Mouse (Mus musculus) embryonic facial prominence, embryonic 11.5 days (tissue): Measurements from ENCODE around the gene Tfdp1. TPM values are rescaled to one million over a fixed set of nuclear protein-coding genes. Genes with fewer than 3 reads are reported as not detected.
"Not testable (repeated sequence)": the region's sequence is repeated elsewhere in the genome, so short reads cannot be mapped to it uniquely, and the experiment has no call there.

Source experiments
- ATAC-seq: fragments of 200-750 bp; cut with Nextera tagmentation; replicated peaks from 2 replicates; pipeline ENCODE4 v1.8.0; 2017; ENCODE audit warnings: low read depth; ENCODE audit not compliant: insufficient number of reproducible peaks, low FRiP score, low TSS enrichment
- DNase-seq: peaks from one replicate; pipeline ENCODE4 v3.0.0-alpha.2; 2015; ENCODE audit warnings: low spot score
- H3K27ac ChIP-seq: fragments of 300-500 bp; sonication (generic); replicated peaks from 2 replicates; pipeline ENCODE4 v1.5.1; 2014; ENCODE audit warnings: mild to moderate bottlenecking, low read depth, low read length, control low read depth
- H3K27me3 ChIP-seq: fragments of 300-500 bp; sonication (generic); 2 replicates; pipeline ENCODE4 v1.6.1; 2014; ENCODE audit warnings: mild to moderate bottlenecking, low read length, moderate library complexity, mixed read lengths; ENCODE audit not compliant: control insufficient read depth, insufficient read depth
- H3K36me3 ChIP-seq: fragments of 300-500 bp; sonication (generic); replicated peaks from 2 replicates; pipeline ENCODE4 v1.6.1; 2014; ENCODE audit warnings: low read depth, mild to moderate bottlenecking, low read length, moderate library complexity, mixed read lengths; ENCODE audit not compliant: control insufficient read depth, insufficient read depth
- H3K4me1 ChIP-seq: fragments of 300-500 bp; sonication (generic); 2 replicates; pipeline ENCODE4 v1.6.1; 2014; ENCODE audit warnings: low read length, mixed read lengths; ENCODE audit not compliant: control insufficient read depth, insufficient read depth
- H3K4me2 ChIP-seq: fragments of 300-500 bp; sonication (generic); 2 replicates; pipeline ENCODE4 v1.6.1; 2014; ENCODE audit warnings: low read depth, mild to moderate bottlenecking, control low read depth, low read length, moderate library complexity
- H3K4me3 ChIP-seq: fragments of 300-500 bp; sonication (generic); 2 replicates; pipeline ENCODE4 v1.5.1; 2014; ENCODE audit warnings: low read depth, low read length, control low read depth
- H3K9ac ChIP-seq: fragments of 300-500 bp; sonication (generic); replicated peaks from 2 replicates; pipeline ENCODE4 v1.6.1; 2014; ENCODE audit warnings: mild to moderate bottlenecking, control low read depth, low read length
- H3K9me3 ChIP-seq: fragments of 300-500 bp; sonication (generic); replicated peaks from 2 replicates; pipeline ENCODE4 v1.6.1; 2016; ENCODE audit warnings: mild to moderate bottlenecking, low read length, inconsistent platforms, mixed read lengths; ENCODE audit not compliant: control insufficient read depth
- WGBS: fragments of 180-500 bp; shearing (Covaris S2); extraction: QIAGEN DNeasy Blood & Tissue Kit; methylation state at CpG from one replicate; pipeline ENCODE4 v1.1.7; 2014; 5-methylcytosine and 5-hydroxymethylcytosine counted together
- polyA plus RNA-seq: library from polyadenylated mRNA; unstranded; fragments of >200 nt; fragmentation: Nextera tagmentation; extraction: Ambion mirVana; gene quantifications from 2 replicates; pipeline ENCODE4 v1.2.1, GENCODE M21; 2014

Gene Tfdp1
- polyA plus RNA-seq, 1 experiment from 2014 or later: 237 TPM

GRCm38 (mm10) chr8:13306916-13307315 lies 31.6 kb upstream of the Tfdp1 start:
- no peak for ATAC-seq
- WGBS: 84% methylated on average over 9 of the region's 9 CpGs

GRCm38 (mm10) chr8:13314922-13315321 lies 23.6 kb upstream of the Tfdp1 start:
- Histone ChIP-seq H3K27ac (no peak overlapping the region), H3K36me3 (no peaks in the 10 kb centered on the region), H3K9ac (no peak overlapping the region), H3K4me3 (no peak overlapping the region), H3K9me3 (no peaks in the 10 kb centered on the region), H3K4me1 (no peaks in the 10 kb centered on the region), H3K4me2 (no peak overlapping the region), H3K27me3 (no peaks in the 10 kb centered on the region)
- DNase-seq (no peak), ATAC-seq (no peak)
- WGBS: 87% methylated on average over 3 of the region's 3 CpGs

More at GRCm38 (mm10) chr8:13306916-13307315, 31.6 kb upstream of the Tfdp1 start:
- peaks cover 3% of the 10 kb centered on the region for H3K36me3 ChIP-seq
- H3K4me3 ChIP-seq: no peak overlapping the region
- no peak for DNase-seq
- no peaks in the 10 kb centered on the region for H3K4me1 ChIP-seq
- H3K27me3 ChIP-seq: no peaks in the 10 kb centered on the region
- H3K9me3 ChIP-seq: no peaks in the 10 kb centered on the region; the same call in 1 of the 2 replicates
- H3K4me2 ChIP-seq: no peak overlapping the region
- H3K27ac ChIP-seq: no peak overlapping the region
- H3K9ac ChIP-seq: no peak overlapping the region

GRCm38 (mm10) chr8:13316671-13317070 lies 21.9 kb upstream of the Tfdp1 start:
- no peaks in the 10 kb centered on the region for H3K27me3 ChIP-seq
- DNase-seq (no peak), ATAC-seq (no peak)
- no peak overlapping the region for H3K4me2 ChIP-seq
- H3K9ac ChIP-seq: no peak overlapping the region
- H3K27ac ChIP-seq: no peak overlapping the region
- no peaks in the 10 kb centered on the region for H3K9me3 ChIP-seq
- H3K4me3 ChIP-seq: no peak overlapping the region
- no peaks in the 10 kb centered on the region; the same call in 1 of the 2 replicates for H3K36me3 ChIP-seq
- 94% methylated on average over 10 of the region's 10 CpGs for WGBS
- H3K4me1 ChIP-seq: no peaks in the 10 kb centered on the region

GRCm38 (mm10) chr8:13326598-13326997 lies 12.0 kb upstream of the Tfdp1 start:
- Histone ChIP-seq H3K27me3 (no peaks in the 10 kb centered on the region), H3K4me3 (no peak overlapping the region), H3K9me3 (no peaks in the 10 kb centered on the region), H3K36me3 (no peaks in the 10 kb centered on the region), H3K4me1 (no peaks in the 10 kb centered on the region), H3K9ac (no peak overlapping the region), H3K27ac (no peak overlapping the region), H3K4me2 (no peak overlapping the region)
- 38% methylated on average over 5 of the region's 5 CpGs for WGBS
- DNase-seq: peak; percentile 70
- no peak for ATAC-seq

- Histone ChIP-seq H3K27ac (no peak overlapping the region), H3K4me2 (no peak overlapping the region), H3K27me3 (no peaks in the 10 kb centered on the region), H3K9me3 (no peaks in the 10 kb centered on the region), H3K4me3 (no peak overlapping the region), H3K4me1 (no peaks in the 10 kb centered on the region), H3K9ac (no peak overlapping the region), H3K36me3 (no peaks in the 10 kb centered on the region)
- ATAC-seq: no peak
- no peak for DNase-seq
- 29% methylated on average over 1 of the region's 1 CpGs for WGBS
These were observed 3.9 kb upstream of the Tfdp1 start for GRCm38 (mm10) chr8:13334671-13335070.

- not testable (repeated sequence) for H3K9ac ChIP-seq, H3K9me3 ChIP-seq, H3K4me1 ChIP-seq, ATAC-seq, H3K27me3 ChIP-seq, H3K4me2 ChIP-seq, DNase-seq, H3K27ac ChIP-seq, H3K4me3 ChIP-seq, H3K36me3 ChIP-seq
- WGBS: 90% methylated on average over 6 of the region's 6 CpGs
These were observed 1.3 kb upstream of the Tfdp1 start for GRCm38 (mm10) chr8:13337245-13337644.

GRCm38 (mm10) chr8:13337678-13338077 lies 873 bp upstream of the Tfdp1 start:
- H3K4me3 ChIP-seq: 0 out of 2 replicates have a peak overlapping the region, but pooled peaks have one; percentile 95
- no peak overlapping the region for H3K27ac ChIP-seq
- peak overlapping the region; percentile 48; the same call in 1 of the 2 replicates for H3K4me2 ChIP-seq
- WGBS: 86% methylated on average over 3 of the region's 3 CpGs
- H3K36me3 ChIP-seq: peaks cover 3% of the 10 kb centered on the region
- H3K27me3 ChIP-seq: no peaks in the 10 kb centered on the region
- peak overlapping the region; percentile 96 for H3K9ac ChIP-seq
- DNase-seq (no peak), ATAC-seq (no peak; the same call in 1 of the 2 replicates)
- peaks cover 2% of the 10 kb centered on the region; the same call in 1 of the 2 replicates for H3K4me1 ChIP-seq
- no peaks in the 10 kb centered on the region for H3K9me3 ChIP-seq

GRCm38 (mm10) chr8:13338901-13339645 lies 522 bp downstream of the Tfdp1 start:
- H3K4me3 ChIP-seq: peak overlapping the region; percentile 95
- H3K36me3 ChIP-seq: peaks cover 9% of the 10 kb centered on the region
- H3K4me1 ChIP-seq: peaks cover 2% of the 10 kb centered on the region; the same call in 1 of the 2 replicates
- WGBS: under 1% methylated on average over 56 of the region's 70 CpGs
- peak overlapping the region; percentile 56 for H3K27ac ChIP-seq
- H3K4me2 ChIP-seq: peak overlapping the region; percentile 81
- DNase-seq: peak; percentile 31
- ATAC-seq: peak; percentile 49; the same call in 1 of the 2 replicates
- H3K9me3 ChIP-seq: no peaks in the 10 kb centered on the region
- peak overlapping the region; percentile 96 for H3K9ac ChIP-seq
- H3K27me3 ChIP-seq: no peaks in the 10 kb centered on the region
